8 mouse cellular contexts compared by ENCODE assay signal in the genomic region with DNA sequence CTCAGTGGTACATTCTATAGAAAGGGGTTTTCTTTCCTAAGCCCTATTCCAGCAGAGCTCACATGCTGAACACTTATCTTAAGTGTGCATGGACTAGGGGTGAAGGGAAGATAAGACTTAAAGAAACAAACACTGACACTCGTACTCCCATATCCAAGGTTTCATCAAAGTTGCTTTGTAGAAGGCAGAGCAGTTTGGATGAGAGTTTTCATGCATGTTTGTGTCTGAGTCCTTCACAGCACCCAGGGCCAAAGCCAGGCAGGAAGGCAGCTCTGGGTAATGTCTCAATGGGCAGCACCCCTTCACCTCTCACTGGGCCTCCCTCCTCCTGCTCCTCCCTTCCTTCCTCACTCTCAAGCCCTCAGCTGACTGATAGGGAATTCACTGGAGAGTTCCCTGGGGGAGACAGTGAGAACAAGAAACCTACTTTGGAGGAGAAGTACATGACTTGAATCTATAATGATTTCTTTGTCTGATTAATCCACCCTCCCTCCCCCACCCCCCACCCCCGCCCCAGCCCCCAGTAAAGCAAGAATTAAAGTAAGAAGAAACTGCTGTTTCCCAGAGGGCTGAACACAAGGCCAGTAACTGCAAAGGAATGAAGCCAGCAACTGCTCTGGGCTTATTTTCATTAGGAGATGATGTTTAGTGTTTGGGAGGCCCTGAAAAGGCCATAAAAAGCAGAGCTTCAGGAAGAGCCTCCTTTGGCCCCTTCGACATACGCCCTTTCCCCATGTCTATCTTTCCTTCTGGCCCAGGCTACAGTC.
A peak's percentile ranks its signal among the peaks of the same experiment; 100 is the strongest.
DNase-seq lines count a peak whose midpoint lies in the region; ATAC-seq and TF ChIP-seq lines count a peak whose summit lies in the region.

No protein-coding gene starts in this region.

- no peak overlapping the region for H3K9ac ChIP-seq in forebrain, embryonic 12.5 days
- no peak overlapping the region for H3K9ac ChIP-seq in hindbrain, embryonic 15.5 days
- H3K9ac ChIP-seq in liver, embryonic 16.5 days (ENCODE audit: low read depth, low read length) = no peak overlapping the region

- H3K4me2 ChIP-seq in forebrain, embryonic 12.5 days = peak overlapping the region; percentile 25; the same call in 1 of the 2 replicates
- H3K4me2 ChIP-seq in hindbrain, embryonic 15.5 days = no peak overlapping the region
- peak overlapping the region; percentile 34 for H3K4me2 ChIP-seq in liver, embryonic 16.5 days (ENCODE audit: low read depth, low read length)

- 55% methylated on average over 4 of the region's 4 CpGs for WGBS in kidney, adult 2 months
- 15% methylated on average over 4 of the region's 4 CpGs for WGBS in forebrain, embryonic 12.5 days
- WGBS in hindbrain, embryonic 15.5 days = 29% methylated on average over 4 of the region's 4 CpGs
- 22% methylated on average over 4 of the region's 4 CpGs for WGBS in liver, embryonic 16.5 days (ENCODE audit: insufficient replicate concordance)

- H3K4me1 ChIP-seq in kidney, adult 2 months (ENCODE audit: control insufficient read depth, insufficient read depth, low read length) = no peaks in the 10 kb centered on the region
- peaks cover 28% of the 10 kb centered on the region for H3K4me1 ChIP-seq in forebrain, embryonic 12.5 days
- H3K4me1 ChIP-seq in hindbrain, embryonic 15.5 days (replicated peaks) = peaks cover 15% of the 10 kb centered on the region
- peaks cover 15% of the 10 kb centered on the region for H3K4me1 ChIP-seq in liver, embryonic 16.5 days (ENCODE audit: control insufficient read depth, low read depth, low read length)

- H3K9me3 ChIP-seq in forebrain, embryonic 12.5 days = no peaks in the 10 kb centered on the region
- no peaks in the 10 kb centered on the region for H3K9me3 ChIP-seq in hindbrain, embryonic 15.5 days
- H3K9me3 ChIP-seq in liver, embryonic 16.5 days (replicated peaks; ENCODE audit: control insufficient read depth, low read length) = no peaks in the 10 kb centered on the region

- no peak for TF ChIP-seq POLR2A in kidney, adult 2 months (IDR thresholded peaks at IDR 0.05; ENCODE audit: low read depth, low read length)

- peak overlapping the region; percentile 9 for H3K27ac ChIP-seq in kidney, adult 2 months (ENCODE audit: insufficient read depth, low read depth, low read length)
- H3K27ac ChIP-seq in forebrain, embryonic 12.5 days = peak overlapping the region; percentile 97
- H3K27ac ChIP-seq in hindbrain, embryonic 15.5 days (replicated peaks) = peak overlapping the region; percentile 78
- H3K27ac ChIP-seq in liver, embryonic 16.5 days (ENCODE audit: low read length) = peak overlapping the region; percentile 73; the same call in 1 of the 2 replicates

- no peak overlapping the region for H3K4me3 ChIP-seq in kidney, adult 2 months (ENCODE audit: insufficient read depth, low read depth, low read length)
- no peak overlapping the region for H3K4me3 ChIP-seq in forebrain, embryonic 12.5 days (replicated peaks)
- H3K4me3 ChIP-seq in hindbrain, embryonic 15.5 days = no peak overlapping the region
- no peak overlapping the region for H3K4me3 ChIP-seq in liver, embryonic 16.5 days (ENCODE audit: low read depth, low read length)

- H3K36me3 ChIP-seq in kidney, adult 2 months (ENCODE audit: control insufficient read depth, insufficient read depth, low read length) = no peaks in the 10 kb centered on the region
- no peaks in the 10 kb centered on the region for H3K36me3 ChIP-seq in forebrain, embryonic 12.5 days (replicated peaks)
- H3K36me3 ChIP-seq in hindbrain, embryonic 15.5 days = no peaks in the 10 kb centered on the region
- H3K36me3 ChIP-seq in liver, embryonic 16.5 days (ENCODE audit: control insufficient read depth, insufficient read depth) = no peaks in the 10 kb centered on the region

- H3K27me3 ChIP-seq in kidney, adult 2 months (replicated peaks; ENCODE audit: control insufficient read depth, insufficient read depth, low read length) = no peaks in the 10 kb centered on the region
- no peaks in the 10 kb centered on the region for H3K27me3 ChIP-seq in forebrain, embryonic 12.5 days
- H3K27me3 ChIP-seq in hindbrain, embryonic 15.5 days = 0 out of 2 replicates have a peak, but pooled peaks cover under 1% of the 10 kb centered on the region
- H3K27me3 ChIP-seq in liver, embryonic 16.5 days (ENCODE audit: control insufficient read depth, insufficient read depth, low read depth, low read length) = no peaks in the 10 kb centered on the region

- peak; percentile 92 for ATAC-seq in forebrain, embryonic 12.5 days (ENCODE audit: low FRiP score)
- peak; percentile 82 for ATAC-seq in hindbrain, embryonic 15.5 days (ENCODE audit: low FRiP score, low read depth)
- peak; percentile 88 for ATAC-seq in liver, embryonic 16.5 days (ENCODE audit: low read depth)

- TF ChIP-seq CTCF in kidney, adult 2 months (conservative IDR thresholded peaks at IDR 0.05; ENCODE audit: insufficient read depth, insufficient read length, low read depth, low read length) = no peak

- DNase-seq in kidney, adult 2 months = peak; percentile 56
- no peak for DNase-seq in kidney, adult 18-20 months
- peak; percentile 22 for DNase-seq in ovary, postnatal 14 days (ENCODE audit: low spot score)
- no peak for DNase-seq in spleen, adult 18-20 months
- no peak for DNase-seq in cerebellum, adult 11-12 months

Comparison
In these comparisons a context has a peak if more than half of its experiments do, and no peak if none do; other contexts are left out.
1. DNase-seq: peak in kidney, adult 2 months (single experiment) and ovary, postnatal 14 days (single experiment); none in kidney, adult 18-20 months (single experiment), spleen, adult 18-20 months (0 of 2) and cerebellum, adult 11-12 months (single experiment).
2. H3K27ac ChIP-seq: peak in every context shown above with its lines; median percentile 97 in forebrain, embryonic 12.5 days; 78 in hindbrain, embryonic 15.5 days; 73 in liver, embryonic 16.5 days; 9 in kidney, adult 2 months.
3. Peak in every context shown above with its lines, with median percentiles within 50 percentile points of each other: ATAC-seq.